Mouse (Mus musculus): Measurements from ENCODE around the gene Mr1. TPM values are rescaled to one million over a fixed set of nuclear protein-coding genes. Genes with fewer than 3 reads are reported as not detected.
A peak's percentile ranks its signal among the peaks of the same experiment; 100 is the strongest.

Mr1 gene
- polyA plus RNA-seq, 1 experiment from 2014 or later = 1.3 TPM

DNA sequence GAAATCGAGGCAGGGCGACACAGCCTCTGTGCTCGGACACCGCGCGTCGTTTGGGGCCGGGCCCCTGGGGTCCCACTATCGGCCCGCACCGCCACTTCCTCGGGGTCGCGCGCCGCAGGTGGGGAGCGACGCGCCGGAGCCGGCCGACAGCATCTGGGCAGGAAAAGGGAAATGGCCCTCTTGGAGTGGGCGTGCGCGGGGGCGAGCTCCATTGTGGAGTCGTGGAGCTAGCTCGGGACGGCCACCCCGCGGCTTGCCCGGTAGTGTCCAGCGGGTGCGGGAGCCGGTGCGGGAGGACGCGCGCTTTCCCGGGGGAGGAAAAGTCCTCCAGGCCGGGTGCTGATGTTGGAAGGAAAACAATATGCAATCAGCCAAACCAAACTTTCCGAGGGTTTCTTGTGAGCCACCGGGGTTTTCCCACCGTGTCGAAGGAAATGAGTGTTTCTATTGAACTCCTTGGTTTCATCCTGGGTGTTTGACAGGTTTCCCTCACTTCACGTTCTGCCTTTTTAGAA is 12.4 kb upstream of the Mr1 start:
- ATAC-seq (ENCODE audit: low read depth) = peak; percentile 81
- Histone ChIP-seq H3K27me3 (no peaks in the 10 kb centered on the region), H3K4me3 (peak overlapping the region; percentile 81), H3K4me2 (peak overlapping the region; percentile 70), H3K36me3 (no peaks in the 10 kb centered on the region), H3K9ac (peak overlapping the region; percentile 89), H3K27ac (replicated peaks) (peak overlapping the region; percentile 94), H3K9me3 (no peaks in the 10 kb centered on the region), H3K4me1 (replicated peaks) (peaks cover 31% of the 10 kb centered on the region)
- under 1% methylated on average over 46 of the region's 46 CpGs for whole genome bisulfite sequencing

DNA sequence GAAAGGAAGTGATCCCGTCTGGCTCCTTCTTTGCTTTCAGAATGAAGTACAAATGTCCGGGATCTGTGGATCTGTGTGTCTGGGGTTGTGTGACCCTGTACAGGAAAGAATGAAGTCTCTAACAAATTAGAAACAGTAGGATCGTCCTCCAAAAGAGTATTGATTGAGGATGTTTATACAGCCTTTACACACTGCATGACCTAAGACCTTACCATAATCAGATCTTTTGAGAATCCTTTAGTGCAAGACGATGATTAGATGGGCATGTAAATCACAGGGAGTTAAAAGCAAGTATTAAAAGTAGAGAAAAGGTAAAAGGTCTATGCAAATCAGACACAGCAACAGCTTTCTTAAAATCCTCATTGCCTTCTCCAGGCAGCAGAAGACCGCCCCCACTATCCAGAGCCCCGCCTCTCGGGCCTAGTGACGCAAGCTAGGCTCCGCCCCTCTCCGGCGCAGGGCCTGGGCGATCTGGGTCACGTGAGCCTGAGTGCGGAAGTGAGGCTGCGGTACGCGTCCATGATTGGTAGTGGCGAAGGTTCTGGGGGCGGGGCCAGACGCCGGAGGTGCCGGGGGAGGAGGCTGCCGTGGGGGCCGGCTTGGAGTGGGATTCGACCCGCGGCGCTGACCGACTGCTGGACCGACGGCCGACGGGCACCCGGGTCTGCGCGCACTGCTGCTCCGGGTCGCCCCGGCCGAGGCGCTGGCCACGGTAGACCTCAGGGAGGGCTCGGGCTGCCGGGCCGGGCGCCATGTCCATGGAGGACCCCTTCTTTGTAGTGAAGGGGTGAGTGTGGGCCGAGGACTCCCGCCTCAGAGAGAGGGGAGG is 11.7 kb upstream of the Mr1 start, which contains the start of gene Stx6:
Gene Stx6, plus strand, starts transcription at position 575 of the 829 bp plus-strand sequence.
- peak; percentile 98 for ATAC-seq (ENCODE audit: low read depth)
- H3K27ac ChIP-seq (replicated peaks) = peak within 1 kb of the TSS; percentile 94
- no peaks in the 10 kb centered on the region for H3K9me3 ChIP-seq
- no peaks in the 10 kb centered on the region for H3K36me3 ChIP-seq
- H3K9ac ChIP-seq = peak within 1 kb of the TSS; percentile 89
- peak within 1 kb of the TSS; percentile 70 for H3K4me2 ChIP-seq
- 3% methylated on average over 42 of the region's 48 CpGs for WGBS
- no peaks in the 10 kb centered on the region for H3K27me3 ChIP-seq
- H3K4me1 ChIP-seq (replicated peaks) = peaks cover 24% of the 10 kb centered on the region
- peak within 1 kb of the TSS; percentile 81 for H3K4me3 ChIP-seq

GRCm38 (mm10) chr1:155153906-155154305 is 7.3 kb upstream of the Mr1 start:
- H3K9ac ChIP-seq = no peak overlapping the region
- ATAC-seq (ENCODE audit: low read depth) = no peak
- H3K27me3 ChIP-seq = no peaks in the 10 kb centered on the region
- H3K4me3 ChIP-seq = no peak overlapping the region
- H3K36me3 ChIP-seq = no peaks in the 10 kb centered on the region
- 76% methylated on average over 4 of the region's 4 CpGs for WGBS
- H3K9me3 ChIP-seq = no peaks in the 10 kb centered on the region
- peaks cover 4% of the 10 kb centered on the region; the same call in 1 of the 2 replicates for H3K4me1 ChIP-seq (replicated peaks)
- H3K27ac ChIP-seq (replicated peaks) = no peak overlapping the region
- no peak overlapping the region for H3K4me2 ChIP-seq

- ATAC-seq (ENCODE audit: low read depth) = no peak
- Histone ChIP-seq H3K36me3 (no peaks in the 10 kb centered on the region), H3K27me3 (no peaks in the 10 kb centered on the region), H3K9ac (no peak overlapping the region), H3K9me3 (no peaks in the 10 kb centered on the region), H3K4me3 (no peak overlapping the region), H3K4me2 (no peak overlapping the region), H3K27ac (replicated peaks) (no peak overlapping the region), H3K4me1 (replicated peaks) (no peaks in the 10 kb centered on the region)
- WGBS = 94% methylated on average over 5 of the region's 5 CpGs
Observed at GRCm38 (mm10) chr1:155150821-155151220, 4.2 kb upstream of the Mr1 start.

- Histone ChIP-seq H3K9me3 (no peaks in the 10 kb centered on the region), H3K27me3 (no peaks in the 10 kb centered on the region), H3K27ac (replicated peaks) (no peak overlapping the region), H3K36me3 (no peaks in the 10 kb centered on the region), H3K4me3 (no peak overlapping the region), H3K4me2 (no peak overlapping the region), H3K4me1 (replicated peaks) (no peaks in the 10 kb centered on the region), H3K9ac (no peak overlapping the region)
- ATAC-seq (ENCODE audit: low read depth) = no peak
- 85% methylated on average over 3 of the region's 3 CpGs for WGBS
Observed at GRCm38 (mm10) chr1:155149403-155149802, 2.8 kb upstream of the Mr1 start.

GRCm38 (mm10) chr1:155147228-155147627 is 614 bp upstream of the Mr1 start:
- Histone ChIP-seq H3K4me1 (replicated peaks) (no peaks in the 10 kb centered on the region), H3K36me3 (no peaks in the 10 kb centered on the region), H3K9ac (no peak overlapping the region), H3K4me3 (no peak overlapping the region), H3K27me3 (no peaks in the 10 kb centered on the region), H3K4me2 (no peak overlapping the region), H3K27ac (replicated peaks) (no peak overlapping the region), H3K9me3 (no peaks in the 10 kb centered on the region)
- no peak for ATAC-seq (ENCODE audit: low read depth)
- 88% methylated on average over 2 of the region's 2 CpGs for whole genome bisulfite sequencing

DNA sequence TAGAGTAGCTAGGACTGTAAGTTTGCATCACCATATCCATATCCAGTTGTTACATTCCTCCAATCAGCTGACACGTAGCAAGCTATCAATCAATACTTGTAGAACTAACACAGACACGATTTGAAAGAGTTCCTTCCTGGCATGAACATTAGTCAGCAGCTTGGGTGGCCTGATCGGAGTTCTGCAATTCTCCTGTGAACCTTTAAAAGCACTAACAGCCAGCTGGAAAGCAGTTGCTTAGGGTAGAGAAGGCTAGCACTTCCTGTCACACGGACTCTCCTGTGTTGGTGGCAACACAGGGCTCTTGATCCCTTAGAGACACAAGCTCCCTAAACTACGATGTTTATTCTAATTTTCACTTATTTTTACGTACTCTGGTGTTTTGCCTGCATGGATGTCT is 994 bp downstream of the Mr1 start:
- WGBS = 62% methylated on average over 6 of the region's 6 CpGs
- Histone ChIP-seq H3K27me3 (no peaks in the 10 kb centered on the region), H3K27ac (replicated peaks) (no peak overlapping the region), H3K9me3 (no peaks in the 10 kb centered on the region), H3K36me3 (no peaks in the 10 kb centered on the region), H3K4me3 (no peak overlapping the region), H3K4me1 (replicated peaks) (no peaks in the 10 kb centered on the region), H3K9ac (no peak overlapping the region), H3K4me2 (no peak overlapping the region)
- ATAC-seq (ENCODE audit: low read depth) = no peak

GRCm38 (mm10) chr1:155140076-155140475 is 6.5 kb downstream of the Mr1 start:
- Histone ChIP-seq H3K27me3 (no peaks in the 10 kb centered on the region), H3K4me2 (no peak overlapping the region), H3K9me3 (no peaks in the 10 kb centered on the region), H3K27ac (replicated peaks) (no peak overlapping the region), H3K4me3 (no peak overlapping the region), H3K9ac (no peak overlapping the region), H3K36me3 (no peaks in the 10 kb centered on the region), H3K4me1 (replicated peaks) (no peaks in the 10 kb centered on the region)
- ATAC-seq (ENCODE audit: low read depth) = no peak
- 61% methylated on average over 2 of the region's 2 CpGs for WGBS

DNA sequence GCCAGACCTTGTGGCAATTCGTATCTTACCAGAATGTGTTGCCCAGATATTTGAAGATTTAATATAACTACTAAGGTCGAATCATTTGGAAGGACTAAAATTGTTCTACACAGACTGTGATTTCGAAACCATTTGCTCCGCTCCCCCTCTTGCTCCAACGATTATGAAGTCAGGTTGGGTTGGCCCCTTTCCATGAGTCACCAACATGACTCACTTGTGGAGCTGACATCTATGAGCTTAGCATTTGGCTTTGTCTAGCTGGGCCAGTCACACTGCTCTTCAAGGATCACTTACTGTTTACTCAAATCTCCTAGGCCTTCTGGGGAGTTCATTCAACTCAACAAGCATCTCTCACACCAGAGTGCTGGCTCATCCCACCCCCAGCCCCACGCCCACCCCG is 7.8 kb downstream of the Mr1 start:
- H3K4me3 ChIP-seq = no peak overlapping the region
- ATAC-seq (ENCODE audit: low read depth) = no peak
- WGBS = 95% methylated on average over 7 of the region's 7 CpGs
- H3K4me2 ChIP-seq = no peak overlapping the region
- no peak overlapping the region for H3K27ac ChIP-seq (replicated peaks)
- no peaks in the 10 kb centered on the region for H3K27me3 ChIP-seq
- H3K4me1 ChIP-seq (replicated peaks) = no peaks in the 10 kb centered on the region
- H3K9me3 ChIP-seq = no peaks in the 10 kb centered on the region
- H3K9ac ChIP-seq = no peak overlapping the region
- H3K36me3 ChIP-seq = no peaks in the 10 kb centered on the region

- H3K4me3 ChIP-seq = no peak overlapping the region
- 62% methylated on average over 8 of the region's 8 CpGs for WGBS
- ATAC-seq (ENCODE audit: low read depth) = no peak
- H3K9ac ChIP-seq = no peak overlapping the region
- H3K27ac ChIP-seq (replicated peaks) = no peak overlapping the region
- no peaks in the 10 kb centered on the region for H3K9me3 ChIP-seq
- H3K4me1 ChIP-seq (replicated peaks) = no peaks in the 10 kb centered on the region
- H3K36me3 ChIP-seq = no peaks in the 10 kb centered on the region
- H3K27me3 ChIP-seq = no peaks in the 10 kb centered on the region
- no peak overlapping the region for H3K4me2 ChIP-seq
Observed at GRCm38 (mm10) chr1:155134866-155135265, 11.7 kb downstream of the Mr1 start.

DNA sequence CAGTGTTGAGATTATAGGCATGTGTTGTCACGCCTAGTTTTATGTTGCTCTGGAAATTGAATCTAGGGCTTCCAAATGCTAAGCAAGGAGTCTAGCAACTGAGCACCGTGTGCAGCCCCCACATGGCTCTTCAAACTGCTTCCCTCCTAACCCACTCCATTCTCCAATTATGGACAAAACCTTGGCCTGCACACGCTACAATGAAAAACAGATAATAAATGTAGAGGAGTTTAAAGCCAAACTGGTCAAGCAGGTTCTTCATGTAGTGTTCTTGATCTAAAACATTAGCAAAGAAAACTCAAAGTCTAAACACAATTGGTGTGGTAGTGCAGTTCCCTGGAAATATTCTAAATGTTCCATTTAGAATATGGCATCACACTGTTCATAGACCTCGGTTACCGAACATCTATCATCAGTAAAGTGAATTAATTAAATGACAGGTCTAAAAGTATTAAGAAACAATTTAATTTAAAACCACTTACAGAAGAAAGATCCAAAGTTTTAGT is 19.1 kb downstream of the Mr1 start:
- no peak for ATAC-seq (ENCODE audit: low read depth)

GRCm38 (mm10) chr1:155126716-155127115 is 19.9 kb downstream of the Mr1 start:
- Histone ChIP-seq H3K4me1 (replicated peaks) (no peaks in the 10 kb centered on the region), H3K4me3 (no peak overlapping the region), H3K27ac (replicated peaks) (no peak overlapping the region), H3K36me3 (no peaks in the 10 kb centered on the region), H3K27me3 (no peaks in the 10 kb centered on the region), H3K4me2 (no peak overlapping the region), H3K9ac (no peak overlapping the region), H3K9me3 (no peaks in the 10 kb centered on the region)
- ATAC-seq (ENCODE audit: low read depth) = no peak
- 78% methylated on average over 5 of the region's 5 CpGs for whole genome bisulfite sequencing

More for the DNA sequence above, 19.1 kb downstream of the Mr1 start:
- no peaks in the 10 kb centered on the region for H3K36me3 ChIP-seq
- no peak overlapping the region for H3K4me3 ChIP-seq
- 90% methylated on average over 5 of the region's 5 CpGs for WGBS
- H3K27ac ChIP-seq (replicated peaks) = no peak overlapping the region
- no peaks in the 10 kb centered on the region for H3K4me1 ChIP-seq (replicated peaks)
- H3K4me2 ChIP-seq = no peak overlapping the region
- H3K27me3 ChIP-seq = no peaks in the 10 kb centered on the region
- no peaks in the 10 kb centered on the region for H3K9me3 ChIP-seq
- no peak overlapping the region for H3K9ac ChIP-seq

Data from neural tube, embryonic 13.5 days (tissue).